Mouse (Mus musculus) mouse embryonic stem cell (cell line): ENCODE data around the gene Htr1f.
"Not testable (repeated sequence)": the region's sequence is repeated elsewhere in the genome, so short reads cannot be mapped to it uniquely, and the experiment has no call there.

Experiments
- in situ Hi-C, 2 experiments: fragments of 300-500 bp; cut with MboI; formaldehyde crosslinking; loops; 1 replicate in 1 of 2; 3 replicates in 1 of 2; pipeline ENCODE4 v1.14.3; 2019 to 2020; ENCODE audit warnings: low sequenced_read_pairs in 2 of 2, low pct_unique_long_range_greater_than_20kb in 1 of 2, mixed read lengths in 1 of 2; ENCODE audit not compliant: unreplicated experiment in 1 of 2

The Htr1f gene

GRCm38 (mm10) chr16:65105184-65105931, at the start of gene Htr1f:
TSS of gene Htr1f (minus strand) at chr16:65105854.
- in situ Hi-C loops: no loop called here

DNA sequence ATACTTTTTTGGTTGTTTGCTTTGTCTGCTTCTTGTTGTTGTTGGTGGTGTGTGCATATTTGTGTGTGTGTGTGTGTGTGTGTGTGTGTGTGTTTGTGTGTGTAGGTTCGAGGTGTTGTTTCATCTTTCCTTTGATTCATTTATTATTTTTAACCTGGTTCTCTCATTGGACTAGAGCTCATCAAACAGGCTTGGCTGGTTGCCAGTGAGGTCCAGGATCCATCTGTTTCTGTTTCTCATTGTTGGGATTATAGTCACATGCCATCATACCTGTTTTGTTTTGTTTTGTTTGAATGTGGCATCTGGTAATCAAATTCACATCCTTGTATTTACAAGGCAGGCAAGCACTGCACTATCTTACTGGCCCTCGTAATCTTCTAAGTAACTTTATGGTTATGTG, 34.1 kb upstream of the Htr1f start:
- in situ Hi-C loops: no loop called here

DNA sequence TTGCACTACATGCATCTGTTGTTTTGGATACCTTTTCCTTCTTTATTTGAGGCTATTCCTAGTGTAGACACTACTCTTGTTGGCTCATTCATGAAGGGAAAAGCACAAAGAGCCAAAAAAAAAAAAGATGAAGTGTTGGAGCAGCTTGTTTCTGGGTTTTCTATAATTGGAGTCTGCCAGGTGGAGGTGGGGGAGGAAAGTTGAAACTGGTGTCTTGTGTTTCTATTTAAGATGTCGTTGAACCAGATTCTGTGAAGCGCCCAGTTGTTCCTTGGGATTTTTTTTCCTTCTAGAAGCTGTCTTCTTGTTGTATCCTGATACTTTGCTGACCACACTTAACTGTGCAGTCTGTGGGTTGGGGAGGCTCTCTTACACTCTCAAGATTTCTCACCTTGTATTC, 23.7 kb upstream of the Htr1f start:
- in situ Hi-C loops: no loop called here

DNA sequence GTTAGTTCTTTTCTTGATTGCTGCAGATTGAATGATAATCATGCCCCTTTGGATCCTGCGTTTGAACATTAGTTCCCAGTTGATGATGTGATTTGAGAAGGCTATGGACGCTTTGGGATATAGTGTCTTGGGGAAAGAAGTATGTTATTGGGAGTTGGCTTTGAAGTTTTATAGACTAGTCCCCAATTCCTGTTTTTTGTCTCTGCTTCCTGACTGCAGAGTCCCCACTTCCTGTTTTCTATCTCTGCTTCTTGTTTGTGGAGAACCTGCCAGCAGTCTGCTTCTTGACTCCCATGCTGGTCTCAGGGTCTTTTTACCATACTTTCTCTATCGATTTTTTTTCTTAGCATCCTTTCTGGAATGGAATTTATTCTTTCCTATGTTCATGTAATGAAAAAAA, 22.2 kb upstream of the Htr1f start:
- in situ Hi-C loops: no loop called here

DNA sequence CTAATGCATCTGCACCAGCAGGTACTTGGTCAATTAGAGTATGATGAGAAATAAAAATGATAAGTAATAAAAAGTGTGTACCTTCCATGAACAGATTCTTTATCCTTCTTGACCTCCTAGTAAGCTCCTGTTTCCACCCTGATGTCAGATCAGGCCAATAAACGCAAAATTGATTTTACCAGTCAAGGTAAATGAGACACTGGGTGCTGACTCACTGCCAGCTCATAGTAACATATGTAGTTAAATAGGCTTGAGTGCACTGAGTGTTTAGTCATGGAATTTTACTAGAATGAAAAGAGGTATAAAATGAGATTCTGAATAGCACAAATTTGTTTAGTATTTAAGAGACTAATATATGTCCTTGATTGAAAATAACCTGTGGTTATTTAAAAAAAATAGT, 6.6 kb upstream of the Htr1f start:
- in situ Hi-C loops: no loop called here

DNA sequence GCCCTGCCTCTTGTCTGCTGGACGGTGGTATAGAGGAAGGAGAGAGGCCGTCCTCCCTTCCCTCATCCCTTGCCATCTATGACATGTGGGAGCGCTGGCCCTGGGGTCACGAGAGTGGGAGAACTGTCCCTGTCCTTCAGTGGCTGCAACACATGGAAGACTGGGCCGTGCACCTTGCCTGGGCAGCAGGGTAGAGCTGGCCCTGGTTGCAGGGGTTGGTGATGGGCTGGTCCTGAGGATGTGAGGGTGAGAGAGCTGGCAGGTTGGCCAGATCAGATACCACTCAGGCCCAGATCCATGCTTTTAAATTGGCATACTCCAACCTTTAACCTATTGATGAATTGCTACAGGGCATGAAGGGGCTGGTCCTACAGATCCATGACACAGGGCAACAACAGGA, 12.1 kb downstream of the Htr1f start:
- in situ Hi-C loops: no loop called here

DNA sequence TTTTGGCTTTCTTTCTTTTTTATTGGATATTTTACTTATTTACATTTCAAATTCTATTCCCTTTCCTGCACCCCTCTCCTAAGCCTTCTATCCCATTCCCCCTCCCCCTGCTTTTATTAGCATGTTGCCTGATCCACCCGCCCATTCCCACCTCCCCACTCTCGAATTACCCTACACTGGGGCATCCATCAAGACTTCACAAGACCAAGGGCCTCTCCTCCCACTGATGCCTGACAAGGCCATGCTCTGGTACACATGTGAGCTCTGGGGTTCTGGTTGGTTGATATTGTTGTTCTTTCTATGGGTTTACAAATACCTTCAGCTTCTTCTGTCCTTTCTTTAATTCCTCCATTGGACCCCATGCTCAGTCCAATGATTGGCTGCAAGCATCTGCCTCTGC, 22.2 kb downstream of the Htr1f start:
- in situ Hi-C loops: no loop called here

DNA sequence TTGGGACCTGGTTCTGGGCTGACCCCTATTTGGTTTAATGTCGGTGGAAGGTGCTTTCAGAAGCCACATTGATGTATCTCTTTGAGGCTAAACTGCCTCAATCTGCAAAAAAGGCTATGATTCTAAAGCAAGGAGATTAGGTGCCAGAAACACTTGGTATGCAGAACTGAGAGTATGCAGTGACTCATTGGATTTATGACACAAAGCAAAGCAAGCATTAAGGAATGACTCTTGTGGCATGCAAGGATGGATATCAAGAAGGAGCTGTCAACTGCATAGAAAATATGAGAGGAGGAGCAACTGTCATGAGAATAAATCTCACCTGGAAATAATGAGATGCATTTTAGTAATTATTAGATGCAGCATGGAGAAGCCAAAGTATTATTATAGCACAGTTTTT, 35.8 kb downstream of the Htr1f start:
- in situ Hi-C loops: no loop called here

DNA sequence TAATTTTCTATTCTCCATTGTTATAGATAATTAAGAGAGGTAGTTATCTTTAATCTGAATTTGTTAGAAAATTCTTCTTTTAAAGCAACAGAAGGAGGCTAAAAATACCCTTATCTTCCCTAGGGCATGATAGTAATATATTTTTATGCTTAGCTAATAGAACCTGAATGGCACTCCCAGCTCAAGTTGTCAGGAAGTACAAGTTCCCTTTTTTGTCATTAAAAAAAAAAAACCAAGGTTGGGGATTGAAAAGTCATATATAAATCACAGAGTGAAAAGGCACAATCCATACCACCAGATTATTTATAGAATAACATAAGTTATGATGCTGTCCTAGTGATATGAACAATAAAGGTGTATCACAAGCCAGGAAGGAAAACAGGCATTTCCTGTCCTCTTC, 39.4 kb downstream of the Htr1f start:
- in situ Hi-C loops: no loop called here

DNA sequence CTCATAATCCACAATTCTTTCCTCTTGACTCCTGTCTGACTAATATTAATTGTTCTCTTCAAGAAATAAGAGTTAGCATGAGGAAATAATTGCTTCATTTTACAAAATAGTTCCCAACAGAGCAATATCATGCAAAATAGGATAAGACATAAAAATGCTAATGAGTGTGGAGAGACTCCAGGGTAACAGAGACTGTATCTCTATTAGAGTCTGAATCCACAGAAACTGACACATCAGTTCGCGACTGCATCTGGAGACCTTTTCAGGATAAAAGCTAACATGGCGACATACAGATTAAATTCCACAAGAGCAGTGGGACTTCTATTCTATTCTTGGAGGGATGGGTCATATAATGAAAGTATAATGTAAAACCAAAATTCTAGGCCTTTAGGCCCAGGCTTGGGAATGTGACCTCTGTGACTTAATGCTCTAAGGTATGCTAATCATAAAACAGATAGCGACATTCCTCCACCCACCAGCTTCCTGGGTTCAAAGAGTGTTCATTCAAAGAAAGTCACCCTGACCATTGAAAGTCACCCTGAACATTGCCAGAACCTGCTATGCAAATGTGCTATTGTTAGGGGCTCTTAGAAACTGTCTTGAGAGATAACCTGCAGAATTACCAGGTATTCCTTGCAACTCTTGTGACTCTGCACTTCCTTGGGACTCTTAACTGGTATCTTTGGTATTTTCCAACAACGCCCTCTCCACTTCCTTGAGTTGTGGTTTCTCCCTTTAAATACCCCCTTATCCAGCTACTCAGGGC, 67.8 kb downstream of the Htr1f start:
- in situ Hi-C loops: not testable (repeated sequence)

DNA sequence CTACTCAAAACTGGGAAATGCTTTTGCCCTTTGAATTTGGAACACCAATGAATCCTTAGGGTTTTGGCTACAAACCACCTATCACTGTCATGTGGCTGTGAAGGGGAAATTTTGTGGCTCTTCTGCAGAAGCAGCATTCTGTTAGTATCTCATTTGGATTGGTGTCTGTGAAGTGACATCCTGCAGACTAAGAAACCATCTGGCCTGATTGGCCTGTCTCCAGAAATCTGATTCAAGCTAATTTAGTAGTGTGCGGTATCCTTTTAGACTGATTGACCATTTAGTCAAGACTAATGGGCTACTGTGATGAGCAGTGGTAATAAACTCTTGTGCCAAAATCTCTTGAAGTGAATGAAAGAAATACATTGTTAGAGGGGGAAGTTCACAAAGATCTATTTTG, 76.0 kb downstream of the Htr1f start:
- in situ Hi-C loops: no loop called here

DNA sequence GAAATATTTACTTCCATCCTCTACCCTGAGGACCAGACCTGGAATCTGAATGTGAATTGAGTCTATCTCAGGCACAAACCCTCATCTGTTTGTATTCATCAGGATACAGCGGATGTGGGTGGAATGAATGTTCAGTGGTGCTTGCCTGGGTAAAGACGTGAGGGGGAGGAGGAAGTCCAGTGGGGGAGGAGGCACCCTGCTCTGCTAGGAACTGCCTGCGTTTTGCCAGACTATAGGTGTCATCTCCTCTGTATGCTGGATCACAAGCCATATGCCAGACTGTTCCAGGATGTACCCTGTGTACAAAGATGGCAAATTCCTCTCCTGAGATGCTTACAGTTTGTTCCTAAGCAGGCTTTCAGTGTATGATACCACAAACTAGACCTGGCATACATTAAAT, 83.3 kb downstream of the Htr1f start:
- in situ Hi-C loops: no loop called here

GRCm38 (mm10) chr16:65018710-65019109, 86.9 kb downstream of the Htr1f start:
- in situ Hi-C loops: no loop called here

GRCm38 (mm10) chr16:65018134-65018533, 87.5 kb downstream of the Htr1f start:
- in situ Hi-C loops: no loop called here

- in situ Hi-C loops: no loop called here
Measured at GRCm38 (mm10) chr16:65017566-65017965, 88.1 kb downstream of the Htr1f start.

DNA sequence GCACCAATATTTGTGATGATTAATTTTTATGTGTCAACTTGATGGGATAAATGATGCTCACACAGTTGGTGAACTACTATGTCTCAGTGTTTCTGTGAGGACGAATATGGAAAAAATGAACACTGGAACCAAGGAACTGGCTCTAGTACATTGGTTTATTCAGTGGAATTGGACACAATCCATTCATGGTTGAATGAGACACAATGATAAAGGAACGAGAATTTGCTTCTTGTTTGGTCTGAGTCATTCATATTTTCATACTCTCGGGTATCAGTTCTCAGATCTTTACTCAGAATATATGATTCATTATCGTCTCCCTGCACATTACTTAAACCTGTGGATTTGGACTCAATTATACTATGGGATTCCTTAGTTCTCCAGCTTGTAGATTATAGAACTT, 90.4 kb downstream of the Htr1f start:
- in situ Hi-C loops: no loop called here

- in situ Hi-C loops: no loop called here
Measured at GRCm38 (mm10) chr16:65001993-65002821, 103.4 kb downstream of the Htr1f start.

DNA sequence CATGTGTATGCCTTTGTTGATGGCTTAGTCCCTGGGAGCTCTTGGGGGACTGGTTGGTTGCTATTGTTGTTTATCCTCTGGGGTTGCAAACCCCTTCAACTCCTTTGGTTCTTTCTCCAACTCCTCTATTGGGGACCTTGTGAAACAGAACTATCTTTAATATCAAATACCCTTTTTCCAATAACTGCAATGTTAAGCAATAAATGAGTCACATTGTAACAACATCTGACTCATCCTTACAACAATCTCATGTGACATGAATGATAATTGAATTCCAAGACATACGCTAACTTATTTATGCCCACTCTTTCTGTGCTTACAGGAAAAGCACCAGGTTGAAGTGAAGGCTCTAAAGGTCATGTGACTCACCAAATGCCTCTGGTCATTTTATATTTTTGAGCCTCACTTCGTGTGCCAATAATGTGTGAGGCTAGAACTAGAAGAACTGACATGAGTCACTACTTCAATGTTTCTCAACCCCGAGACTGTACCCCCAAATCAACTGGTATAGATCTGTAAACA, 116.3 kb downstream of the Htr1f start:
- in situ Hi-C loops: no loop called here

- in situ Hi-C loops: no loop called here
Measured at GRCm38 (mm10) chr16:64987564-64987963, 118.1 kb downstream of the Htr1f start.
